Mouse (Mus musculus) lung, adult 2 months (tissue): ENCODE data around the gene Stard7.

Experiments
- CTCF ChIP-seq: fragments of 200-500 bp; IDR thresholded peaks from 2 replicates; pipeline ENCODE4 v1.5.1; 2011; ENCODE audit warnings: mild to moderate bottlenecking, low read length, control low read depth; ENCODE audit not compliant: insufficient read depth
- POLR2A ChIP-seq: fragments of 200-500 bp; IDR thresholded peaks from 2 replicates; pipeline ENCODE4 v1.6.1; 2011; ENCODE audit warnings: low read depth, mild to moderate bottlenecking, control low read depth, low read length, borderline replicate concordance; ENCODE audit errors: extremely low read depth

- no peak; the same call in 1 of the 2 replicates for TF ChIP-seq CTCF
- TF ChIP-seq POLR2A, result no peak
These were observed 76.3 kb downstream of the Stard7 start for GRCm38 (mm10) chr2:127346334-127346733.
